Mouse (Mus musculus): Measurements from ENCODE around the gene Commd4.

DNA sequence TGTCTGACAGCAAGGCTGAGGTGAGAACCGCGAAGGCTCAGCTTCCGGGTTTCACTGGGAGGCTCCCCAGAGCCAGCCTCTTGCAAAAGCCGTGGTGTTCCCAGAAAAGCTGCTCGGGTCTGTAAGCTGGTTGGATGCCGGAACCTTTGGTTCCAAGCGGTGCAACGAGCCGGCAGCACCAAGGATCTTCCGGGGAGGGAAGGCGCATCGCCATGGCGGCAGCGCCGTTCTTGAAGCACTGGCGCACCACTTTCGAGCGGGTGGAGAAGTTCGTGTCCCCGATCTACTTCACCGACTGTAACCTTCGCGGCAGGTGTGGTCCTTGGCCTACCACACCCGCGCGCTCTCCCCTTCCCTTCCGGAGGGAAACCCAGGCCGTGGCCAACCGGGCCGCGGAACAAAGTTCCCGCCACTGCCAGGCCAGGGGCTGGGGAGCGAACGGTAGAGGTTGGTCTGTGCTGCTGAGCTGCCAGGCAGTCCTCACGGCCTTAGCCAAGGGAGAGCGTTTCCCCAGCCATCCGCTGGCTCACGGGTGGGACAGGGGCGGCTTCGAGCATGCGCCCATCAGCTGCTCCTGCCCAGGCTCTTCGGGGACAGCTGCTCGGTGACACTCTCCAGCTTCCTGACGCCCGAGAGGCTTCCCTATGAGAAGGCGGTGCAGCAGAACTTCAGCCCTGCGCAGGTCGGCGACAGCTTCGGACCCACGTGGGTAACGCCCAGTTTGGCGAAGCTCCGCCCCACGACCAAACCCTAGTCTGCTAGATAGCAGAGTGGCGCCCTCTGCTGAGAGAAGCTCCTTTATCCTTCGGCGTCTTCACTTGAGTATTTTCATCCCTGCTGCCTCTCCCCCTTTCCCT lies 27.3 kb downstream of the Commd4 start, which contains the start of gene Man2c1:
- TF ChIP-seq CTCF (IDR thresholded peaks at IDR 0.05; ENCODE audit: control insufficient read depth, insufficient read depth, low read length) = peak; percentile 90
- peak; percentile 79; the same call in 1 of the 2 replicates for TF ChIP-seq POLR2A (IDR thresholded peaks at IDR 0.05; ENCODE audit: borderline replicate concordance, control insufficient read depth, low read depth, low read length)

Data from bone marrow, adult 2 months (tissue).